Mouse (Mus musculus) midbrain, embryonic 11.5 days (tissue): Measurements from ENCODE around the gene Stau1. TPM values are rescaled to one million over a fixed set of nuclear protein-coding genes. Genes with fewer than 3 reads are reported as not detected.

ENCODE experiments used
- ATAC-seq: fragments of 200-750 bp; cut with Nextera tagmentation; 2 replicates; pipeline ENCODE4 v1.8.0; 2017; ENCODE audit warnings: moderate TSS enrichment, moderate library complexity; ENCODE audit not compliant: low FRiP score
- DNase-seq: peaks from one replicate; pipeline ENCODE4 v3.0.0; 2015; ENCODE audit warnings: low spot score; ENCODE audit errors: missing footprints
- H3K27ac ChIP-seq: fragments of 300-500 bp; sonication (generic); 2 replicates; pipeline ENCODE4 v1.5.1; 2014; ENCODE audit warnings: low read depth, low read length
- H3K27me3 ChIP-seq: fragments of 300-500 bp; sonication (generic); 2 replicates; pipeline ENCODE4 v1.6.1; 2014; ENCODE audit warnings: mild to moderate bottlenecking, low read length, moderate library complexity, mixed read lengths; ENCODE audit not compliant: control insufficient read depth, insufficient read depth
- H3K36me3 ChIP-seq: fragments of 300-500 bp; sonication (generic); 2 replicates; pipeline ENCODE4 v1.6.1; 2014; ENCODE audit warnings: mild to moderate bottlenecking, low read length, moderate library complexity, mixed read lengths; ENCODE audit not compliant: control insufficient read depth, insufficient read depth
- H3K4me1 ChIP-seq: fragments of 300-500 bp; sonication (generic); 2 replicates; pipeline ENCODE4 v1.6.1; 2014; ENCODE audit warnings: low read length; ENCODE audit not compliant: control insufficient read depth, insufficient read depth
- H3K4me2 ChIP-seq: fragments of 300-500 bp; sonication (generic); 2 replicates; pipeline ENCODE4 v1.6.1; 2014; ENCODE audit warnings: mild to moderate bottlenecking, moderate library complexity
- H3K4me3 ChIP-seq: fragments of 300-500 bp; sonication (generic); 2 replicates; pipeline ENCODE4 v1.5.1; 2014; ENCODE audit warnings: low read depth, low read length
- H3K9ac ChIP-seq: fragments of 300-500 bp; sonication (generic); 2 replicates; pipeline ENCODE4 v1.6.1; 2014; ENCODE audit warnings: low read length
- H3K9me3 ChIP-seq: fragments of 300-500 bp; sonication (generic); 2 replicates; pipeline ENCODE4 v1.6.1; 2016; ENCODE audit warnings: low read length; ENCODE audit not compliant: control insufficient read depth
- WGBS: fragments of 180-500 bp; shearing (Covaris S2); extraction: QIAGEN DNeasy Blood & Tissue Kit; methylation state at CpG from one replicate; pipeline ENCODE4 v1.1.7; 2014; 5-methylcytosine and 5-hydroxymethylcytosine counted together
- polyA plus RNA-seq: library from polyadenylated mRNA; unstranded; fragments of >200 nt; fragmentation: Nextera tagmentation; extraction: Ambion mirVana; gene quantifications from 2 replicates; pipeline ENCODE4 v1.2.1, GENCODE M21; 2014

Gene Stau1
- polyA plus RNA-seq, 1 experiment from 2014 or later = 96.2 TPM

DNA sequence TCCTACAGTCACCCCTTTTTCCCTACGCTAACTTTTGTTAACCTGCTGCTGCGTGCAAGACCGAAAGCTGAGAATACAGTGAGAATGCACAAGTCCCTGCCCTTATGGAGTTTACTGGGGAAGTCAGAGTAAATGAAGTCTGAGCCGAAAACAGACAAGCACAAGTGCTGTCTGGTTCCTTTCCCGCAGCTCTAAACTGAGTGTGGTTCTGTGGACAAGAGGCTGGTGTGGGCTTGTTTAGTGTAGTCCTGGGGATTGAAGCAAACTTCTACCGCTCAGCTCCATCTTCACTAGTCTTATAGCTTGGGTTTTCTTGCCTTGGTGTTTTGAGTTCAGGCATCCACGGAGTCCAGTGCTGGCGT is 415 bp upstream of the Stau1 start:
- WGBS = 45% methylated on average over 8 of the region's 8 CpGs
- no peaks in the 10 kb centered on the region for H3K36me3 ChIP-seq

DNA sequence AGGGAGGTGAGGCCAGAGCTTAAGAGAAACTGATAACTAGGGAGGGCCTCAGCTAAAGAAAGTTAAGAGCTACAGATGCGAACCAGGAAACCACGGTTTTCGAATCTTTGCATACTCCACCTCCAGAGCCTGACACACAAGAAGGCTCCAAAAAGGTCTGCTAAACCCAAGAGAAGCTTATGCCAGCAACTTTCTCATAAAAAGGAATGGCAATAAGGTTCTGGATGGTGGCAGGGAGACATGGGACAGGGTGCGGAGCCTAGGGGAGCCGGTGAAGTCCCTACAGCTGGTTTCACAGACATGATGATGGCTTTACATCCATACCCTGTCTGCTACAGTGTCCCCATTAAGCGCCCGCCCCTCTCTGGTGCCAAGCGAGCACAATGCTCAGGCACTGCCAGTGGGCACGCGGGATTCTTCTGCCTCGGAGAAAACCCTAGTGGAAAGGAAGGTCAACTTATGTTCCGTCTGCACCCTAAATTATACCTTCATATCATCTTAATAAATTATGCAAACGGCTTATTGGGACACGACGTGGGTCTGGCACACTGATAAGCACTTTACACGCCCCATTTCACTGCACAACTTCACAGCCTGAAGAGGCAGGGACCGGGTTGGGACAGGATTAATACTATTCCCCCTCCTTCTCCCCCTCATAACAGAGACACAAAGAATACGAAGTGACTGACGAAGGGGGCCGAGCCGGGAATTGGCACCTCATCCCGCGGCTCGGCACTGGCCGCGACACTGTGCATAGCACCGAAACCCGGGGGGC is 891 bp downstream of the Stau1 start:
- Histone ChIP-seq H3K4me2 (peak overlapping the region; percentile 72), H3K27ac (peak overlapping the region; percentile 90), H3K4me1 (peaks cover 7% of the 10 kb centered on the region), H3K9ac (peak overlapping the region; percentile 79), H3K27me3 (no peaks in the 10 kb centered on the region), H3K36me3 (no peaks in the 10 kb centered on the region), H3K9me3 (no peaks in the 10 kb centered on the region), H3K4me3 (peak overlapping the region; percentile 64)
- ATAC-seq = peak; percentile 37
- DNase-seq = peak; percentile 92
- WGBS = 6% methylated on average over 28 of the region's 28 CpGs

More for the DNA sequence above, 415 bp upstream of the Stau1 start:
- Histone ChIP-seq H3K9ac (peak overlapping the region; percentile 59), H3K4me2 (peak overlapping the region; percentile 46), H3K27ac (no peak overlapping the region; the same call in 1 of the 2 replicates), H3K9me3 (no peaks in the 10 kb centered on the region), H3K27me3 (no peaks in the 10 kb centered on the region), H3K4me1 (peaks cover 7% of the 10 kb centered on the region), H3K4me3 (peak overlapping the region; percentile 64; the same call in 1 of the 2 replicates)
- ATAC-seq = peak; percentile 38
- DNase-seq = no peak

DNA sequence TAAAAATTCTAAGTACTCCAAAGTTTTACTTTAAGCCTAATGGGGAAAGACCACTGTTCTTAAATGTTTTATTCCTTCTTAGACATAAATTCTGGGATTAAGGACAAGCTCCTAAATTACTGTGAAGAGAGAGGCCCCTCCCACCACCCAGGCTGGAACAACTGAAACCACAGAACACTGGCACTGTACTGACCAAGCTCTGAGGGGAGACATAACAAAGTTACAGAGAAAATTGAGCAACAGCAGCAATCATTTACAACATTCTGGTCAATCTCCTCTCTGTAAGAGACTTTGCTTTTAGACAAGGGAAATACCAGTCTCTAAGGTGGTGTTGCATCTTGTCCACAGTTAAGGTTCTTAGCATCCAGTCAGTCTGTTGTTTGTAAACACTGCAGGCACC is 4.2 kb downstream of the Stau1 start:
- Histone ChIP-seq H3K4me1 (peaks cover 7% of the 10 kb centered on the region), H3K27ac (no peak overlapping the region), H3K9ac (no peak overlapping the region), H3K4me3 (no peak overlapping the region), H3K27me3 (no peaks in the 10 kb centered on the region), H3K4me2 (no peak overlapping the region), H3K9me3 (no peaks in the 10 kb centered on the region), H3K36me3 (no peaks in the 10 kb centered on the region)
- no peak for ATAC-seq
- DNase-seq = no peak

DNA sequence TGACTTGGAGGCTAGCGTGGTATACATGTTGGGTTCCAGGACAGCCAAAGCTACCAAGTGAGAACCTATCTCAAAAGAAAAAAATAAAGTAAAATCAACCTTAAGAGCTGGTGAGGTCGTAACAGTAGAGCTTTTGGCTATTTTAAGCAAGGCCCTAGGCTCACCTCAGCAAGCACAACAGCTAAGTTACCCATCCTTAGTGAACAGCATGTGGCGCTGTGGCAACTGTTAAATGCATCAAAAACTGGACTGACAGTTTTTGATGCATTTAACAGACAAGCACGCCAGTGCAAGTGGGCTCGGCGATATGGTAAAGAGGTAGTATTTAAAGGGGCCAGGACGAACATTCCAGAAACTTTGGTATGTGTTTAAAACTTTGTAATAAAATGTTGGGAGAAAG is 5.2 kb downstream of the Stau1 start:
- Histone ChIP-seq H3K9me3 (no peaks in the 10 kb centered on the region), H3K27ac (no peak overlapping the region), H3K4me1 (peaks cover 7% of the 10 kb centered on the region), H3K36me3 (no peaks in the 10 kb centered on the region), H3K4me2 (no peak overlapping the region), H3K27me3 (no peaks in the 10 kb centered on the region), H3K4me3 (no peak overlapping the region), H3K9ac (no peak overlapping the region)
- DNase-seq (no peak), ATAC-seq (no peak)
- WGBS = 92% methylated on average over 7 of the region's 7 CpGs

DNA sequence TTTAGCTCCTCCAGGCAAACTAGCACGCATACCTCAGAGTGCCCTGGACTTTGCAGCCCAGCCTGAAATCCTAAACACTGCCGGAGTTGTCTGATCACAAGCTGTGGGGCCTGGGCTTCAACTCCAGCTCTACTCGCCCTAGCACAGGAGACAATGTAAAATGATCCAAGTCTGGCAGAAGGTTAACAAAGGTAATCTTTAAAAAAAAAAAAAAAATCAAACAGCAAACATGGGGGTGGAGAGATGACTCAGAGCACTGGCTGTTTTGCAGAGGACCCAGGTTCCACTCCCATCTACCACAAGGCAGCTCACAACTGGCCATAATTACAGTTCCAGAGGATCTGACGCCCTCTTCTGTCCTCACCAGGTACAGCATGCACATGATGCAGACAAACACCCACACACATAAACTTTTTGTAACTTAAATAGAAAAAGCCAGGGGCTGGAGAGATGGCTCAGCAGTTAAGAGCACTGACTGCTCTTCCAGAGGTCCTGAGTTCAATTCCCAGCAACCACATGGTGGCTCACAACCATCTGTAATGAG is 12.7 kb downstream of the Stau1 start:
- Histone ChIP-seq H3K27me3 (no peaks in the 10 kb centered on the region), H3K9me3 (no peaks in the 10 kb centered on the region), H3K4me2 (no peak overlapping the region), H3K36me3 (no peaks in the 10 kb centered on the region), H3K4me1 (no peaks in the 10 kb centered on the region), H3K27ac (no peak overlapping the region), H3K9ac (no peak overlapping the region), H3K4me3 (no peak overlapping the region)
- DNase-seq (peak; percentile 65), ATAC-seq (no peak)
- 84% methylated on average over 4 of the region's 4 CpGs for WGBS

DNA sequence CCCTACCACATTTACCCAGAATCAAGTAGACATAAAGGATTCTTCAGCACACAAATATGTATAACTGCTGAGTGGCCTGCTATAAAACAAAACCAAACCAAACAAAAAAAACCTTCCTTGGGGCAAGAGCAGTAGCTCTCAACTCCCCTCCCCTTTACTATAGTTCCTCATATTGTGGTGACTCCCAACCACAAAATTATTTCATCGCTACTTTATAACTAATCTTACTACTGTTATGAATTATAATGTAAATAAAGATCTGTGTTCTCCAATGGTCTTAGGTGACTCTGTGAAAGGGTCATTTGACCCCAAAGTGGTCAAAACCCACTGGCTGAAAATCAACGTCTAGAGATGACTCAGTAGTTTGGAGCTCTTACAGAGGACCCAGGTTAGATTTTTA is 15.9 kb downstream of the Stau1 start:
- Histone ChIP-seq H3K4me2 (no peak overlapping the region), H3K9me3 (no peaks in the 10 kb centered on the region), H3K27me3 (no peaks in the 10 kb centered on the region), H3K9ac (no peak overlapping the region), H3K27ac (no peak overlapping the region), H3K4me1 (no peaks in the 10 kb centered on the region), H3K36me3 (no peaks in the 10 kb centered on the region), H3K4me3 (no peak overlapping the region)
- ATAC-seq (no peak), DNase-seq (no peak)
- WGBS = 91% methylated on average over 2 of the region's 2 CpGs

DNA sequence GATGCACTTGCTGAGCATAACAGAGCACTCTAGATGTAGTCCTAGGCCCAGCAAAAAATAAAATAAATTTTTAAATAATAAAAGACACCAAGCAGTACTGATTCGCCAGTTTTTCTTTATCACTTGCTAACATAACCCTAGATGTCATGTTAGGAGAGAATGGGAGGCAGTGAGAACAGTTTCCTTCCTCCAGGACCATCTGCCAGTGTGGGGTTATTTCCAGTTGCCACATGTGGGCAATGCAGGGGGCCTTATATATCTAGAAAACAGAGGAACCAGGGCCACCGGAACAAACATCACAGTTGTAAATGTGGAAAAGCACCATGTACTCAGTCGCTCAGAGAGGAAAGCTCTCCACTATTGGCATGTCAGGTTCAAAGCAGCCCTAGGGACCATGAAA is 18.6 kb downstream of the Stau1 start:
- 94% methylated on average over 3 of the region's 3 CpGs for WGBS

DNA sequence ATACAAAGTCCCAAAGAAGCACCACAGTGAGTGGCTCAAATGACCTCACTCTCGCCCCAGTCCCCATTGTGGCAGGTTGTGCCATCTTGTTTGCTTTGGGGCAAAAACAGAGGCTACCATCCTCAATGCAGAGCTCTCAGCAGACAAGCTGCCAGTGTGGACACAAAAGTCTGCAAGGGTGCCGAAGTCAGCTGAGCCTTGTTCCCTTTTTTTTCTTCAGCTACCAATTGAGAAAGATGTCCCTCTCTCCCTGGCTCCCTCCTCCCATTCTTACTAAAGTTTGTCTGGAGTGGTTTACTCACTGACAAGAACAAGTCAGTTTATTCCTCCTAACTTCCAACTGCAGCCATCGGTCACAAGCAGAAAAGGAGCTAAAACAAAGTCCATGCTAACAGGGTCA is 19.7 kb downstream of the Stau1 start:
- no peaks in the 10 kb centered on the region for H3K36me3 ChIP-seq
- DNase-seq (no peak), ATAC-seq (no peak)
- no peaks in the 10 kb centered on the region for H3K9me3 ChIP-seq
- H3K27me3 ChIP-seq = no peaks in the 10 kb centered on the region
- WGBS = 85% methylated on average over 3 of the region's 3 CpGs
- no peak overlapping the region for H3K4me2 ChIP-seq
- H3K4me3 ChIP-seq = no peak overlapping the region
- no peak overlapping the region for H3K9ac ChIP-seq
- H3K4me1 ChIP-seq = no peaks in the 10 kb centered on the region
- H3K27ac ChIP-seq = no peak overlapping the region

More for the DNA sequence above, 18.6 kb downstream of the Stau1 start:
- H3K4me3 ChIP-seq = no peak overlapping the region
- no peak overlapping the region for H3K9ac ChIP-seq
- no peak overlapping the region for H3K4me2 ChIP-seq
- DNase-seq (no peak), ATAC-seq (no peak)
- H3K27ac ChIP-seq = no peak overlapping the region
- H3K36me3 ChIP-seq = no peaks in the 10 kb centered on the region
- H3K9me3 ChIP-seq = no peaks in the 10 kb centered on the region
- H3K27me3 ChIP-seq = no peaks in the 10 kb centered on the region
- no peaks in the 10 kb centered on the region for H3K4me1 ChIP-seq

DNA sequence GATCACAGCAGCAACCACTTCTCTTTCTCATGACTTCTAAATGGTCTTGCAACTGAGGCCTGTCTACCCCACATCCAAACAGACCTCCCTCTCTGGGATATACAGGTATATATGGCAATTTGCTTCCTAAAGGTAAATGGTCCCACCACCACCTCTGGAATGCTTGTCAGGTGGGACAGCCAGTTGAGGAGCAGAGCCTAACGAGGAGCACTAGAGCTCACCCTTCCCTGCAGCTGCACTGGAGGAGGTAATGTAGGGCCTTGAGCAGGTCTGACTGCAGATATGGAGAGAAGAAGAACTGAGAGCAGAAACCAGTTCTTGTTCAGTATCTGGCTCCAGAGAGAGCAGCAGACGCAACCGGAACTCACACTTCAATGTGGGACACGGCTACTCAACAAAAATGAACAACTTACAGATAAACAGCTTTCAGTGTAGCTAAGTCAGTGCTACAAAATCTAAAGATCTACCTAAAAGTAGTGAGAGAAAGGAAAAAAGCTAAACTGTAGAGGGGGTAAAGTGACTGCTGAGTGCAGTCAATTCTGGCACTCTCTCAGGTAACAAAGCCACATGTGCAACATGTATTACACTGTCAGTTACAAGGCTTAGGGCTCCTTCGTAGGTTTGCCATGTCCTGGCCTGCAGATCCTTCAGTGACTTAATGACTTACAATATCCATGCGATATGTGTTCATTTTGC is 21.8 kb downstream of the Stau1 start:
- Histone ChIP-seq H3K9me3 (no peaks in the 10 kb centered on the region), H3K4me1 (no peaks in the 10 kb centered on the region), H3K27ac (no peak overlapping the region), H3K27me3 (no peaks in the 10 kb centered on the region), H3K36me3 (no peaks in the 10 kb centered on the region), H3K9ac (no peak overlapping the region), H3K4me2 (no peak overlapping the region), H3K4me3 (no peak overlapping the region)
- WGBS = 93% methylated on average over 6 of the region's 6 CpGs
- ATAC-seq (no peak), DNase-seq (no peak)
